Mouse (Mus musculus): ENCODE data around the gene Lrrc17.

GRCm38 (mm10) chr5:21498925-21499324, 44.4 kb upstream of the Lrrc17 start:
- TF ChIP-seq CTCF (IDR thresholded peaks at IDR 0.05; ENCODE audit: low read depth, low read length) = no peak
- no peak for TF ChIP-seq TAL1 (conservative IDR thresholded peaks at IDR 0.05; ENCODE audit: low read depth, low read length)
- no peak for TF ChIP-seq GATA1 (IDR thresholded peaks at IDR 0.05; ENCODE audit: borderline replicate concordance, low read length)
- no peak for TF ChIP-seq GATA2 (IDR thresholded peaks at IDR 0.05; ENCODE audit: borderline replicate concordance, low read depth, low read length)
- TF ChIP-seq POLR2AphosphoS5 (IDR thresholded peaks at IDR 0.05; ENCODE audit: insufficient replicate concordance, low read depth, low read length) = no peak

All from G1E (cell line).